Mouse (Mus musculus) heart, postnatal 0 days (tissue): ENCODE measurements around the gene Coro1c.

Experiments
- CTCF ChIP-seq: IDR thresholded peaks from 2 replicates; pipeline ENCODE4 v1.5.1; 2016; ENCODE audit warnings: antibody characterized with exemption, control low read depth, low read depth
- EP300 ChIP-seq: IDR thresholded peaks from 2 replicates; pipeline ENCODE4 v1.6.1; 2016; ENCODE audit warnings: antibody characterized with exemption, low read depth

DNA sequence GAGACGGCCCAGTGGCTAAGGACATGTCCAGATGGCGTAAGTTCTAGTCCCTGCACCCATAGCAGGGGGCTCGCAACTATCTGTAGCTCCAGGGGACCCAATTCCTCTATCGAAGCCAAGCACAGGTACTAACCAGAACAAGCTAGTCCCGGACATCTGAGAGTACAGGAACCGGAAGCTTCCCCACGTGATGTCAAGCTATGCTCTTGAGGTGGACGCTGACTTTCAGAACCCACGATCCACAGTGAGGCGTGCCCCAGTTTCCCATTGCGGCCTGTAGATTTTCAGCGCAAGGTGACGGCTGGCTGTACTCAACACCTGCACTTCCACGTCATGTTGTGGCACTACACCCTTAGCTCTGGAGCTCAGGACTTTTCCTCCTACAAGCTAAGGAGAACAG, 27.4 kb downstream of the Coro1c start:
- no peak for TF ChIP-seq EP300
- TF ChIP-seq CTCF, result no peak
